Mouse (Mus musculus): ENCODE measurements around the gene Crk.

Gene Crk

GRCm38 (mm10) chr11:75655621-75656545 lies 23.2 kb upstream of the Crk start:
- peak; percentile 38 to 54 for DNase-seq (ENCODE audit: low spot score in 2 of 2)

GRCm38 (mm10) chr11:75656621-75657590 lies 22.2 kb upstream of the Crk start:
- no peak for DNase-seq (ENCODE audit: low spot score in 2 of 2)

- no peak for DNase-seq (ENCODE audit: low spot score in 2 of 2)
Measured at GRCm38 (mm10) chr11:75657841-75658240, 21.2 kb upstream of the Crk start.

- no peak for DNase-seq (ENCODE audit: low spot score in 2 of 2)
Measured at GRCm38 (mm10) chr11:75658311-75658710, 20.7 kb upstream of the Crk start.

- no peak for DNase-seq (ENCODE audit: low spot score in 2 of 2)
Measured at GRCm38 (mm10) chr11:75658996-75659750, 19.9 kb upstream of the Crk start.

GRCm38 (mm10) chr11:75660081-75660590 lies 18.9 kb upstream of the Crk start:
- no peak for DNase-seq (ENCODE audit: low spot score in 2 of 2)

GRCm38 (mm10) chr11:75660941-75661800 lies 17.9 kb upstream of the Crk start:
- no peak for DNase-seq (ENCODE audit: low spot score in 2 of 2)

- no peak for DNase-seq (ENCODE audit: low spot score in 2 of 2)
Measured at GRCm38 (mm10) chr11:75662131-75662530, 16.9 kb upstream of the Crk start.

GRCm38 (mm10) chr11:75666296-75666695 lies 12.8 kb upstream of the Crk start:
- no peak for DNase-seq (ENCODE audit: low spot score in 2 of 2)

- DNase-seq (ENCODE audit: low spot score in 2 of 2): no peak
Measured at GRCm38 (mm10) chr11:75668621-75669020, 10.4 kb upstream of the Crk start.

GRCm38 (mm10) chr11:75669176-75669852 lies 9.7 kb upstream of the Crk start:
- DNase-seq (ENCODE audit: low spot score in 2 of 2): no peak

GRCm38 (mm10) chr11:75669853-75670200 lies 9.2 kb upstream of the Crk start:
- DNase-seq (ENCODE audit: low spot score in 2 of 2): no peak

- DNase-seq (ENCODE audit: low spot score in 2 of 2): no peak
Measured at GRCm38 (mm10) chr11:75671426-75672180, 7.5 kb upstream of the Crk start.

GRCm38 (mm10) chr11:75673411-75673810 lies 5.6 kb upstream of the Crk start:
- DNase-seq (ENCODE audit: low spot score in 2 of 2): no peak

GRCm38 (mm10) chr11:75674875-75675274 lies 4.2 kb upstream of the Crk start:
- DNase-seq (ENCODE audit: low spot score in 2 of 2): no peak

- no peak for DNase-seq (ENCODE audit: low spot score in 2 of 2)
Measured at GRCm38 (mm10) chr11:75677881-75678746, 945 bp upstream of the Crk start.

GRCm38 (mm10) chr11:75679439-75680171 lies 546 bp downstream of the Crk start:
- peak; percentile 37 to 42 for DNase-seq (ENCODE audit: low spot score in 2 of 2)
